Mouse (Mus musculus) B cell, adult (primary cell): ENCODE measurements around the gene Zfp871. TPM values are rescaled to one million over a fixed set of nuclear protein-coding genes. Genes with fewer than 3 reads are reported as not detected.

ENCODE experiments used
- total RNA-seq: library from RNA; stranded (reverse); gene quantifications from 4 replicates; pipeline ENCODE4 v1.2.4, GENCODE M21; 2023; ENCODE audit not compliant: inconsistent age

Zfp871 gene
- total RNA-seq, result 78.3 to 89.6 TPM (median 79.2 TPM) in 4 replicates

GRCm38 (mm10) chr17:32788094-32788559, at the start of gene Zfp871:
Gene Zfp871 (minus strand): TSS chr17:32788287.

GRCm38 (mm10) chr17:32829540-32830417, 41.7 kb upstream of the Zfp871 start, which contains the start of gene Zfp799:
Gene Zfp799 (minus strand): TSS chr17:32830261.

GRCm38 (mm10) chr17:32809544-32810374, 21.7 kb upstream of the Zfp871 start, which contains the start of gene Zfp811:
Gene Zfp811 (minus strand): TSS chr17:32809931.

Other genes with a start within 250 kb of the Zfp871 start
- gene Cyp4f37, start 167.0 kb downstream of the Zfp871 start, total RNA-seq, result not detected in 4 replicates
- not detected in 4 replicates for gene Cyp4f40, start 129.4 kb downstream of the Zfp871 start, total RNA-seq
- gene Cyp4f15, start 102.7 kb downstream of the Zfp871 start, total RNA-seq, result not detected in 4 replicates
- gene Zfp811, start 21.6 kb upstream of the Zfp871 start, total RNA-seq, result 0.18 to 0.51 TPM (median 0.42 TPM) in 4 replicates
- gene Zfp799, start 42.0 kb upstream of the Zfp871 start, total RNA-seq, result 6.5 to 9.4 TPM (median 8.2 TPM) in 4 replicates
- gene Zfp870, start 103.4 kb upstream of the Zfp871 start, total RNA-seq, result 7.0 to 11.8 TPM (median 10.3 TPM) in 4 replicates
- gene Cyp4f14, start 129.1 kb upstream of the Zfp871 start, total RNA-seq, result not detected in 4 replicates
- gene Cyp4f13, start 159.1 kb upstream of the Zfp871 start, total RNA-seq, result 83.0 to 86.6 TPM (median 84.1 TPM) in 4 replicates
- gene Zfp472, start 177.5 kb upstream of the Zfp871 start, total RNA-seq, result 15.7 to 21.4 TPM (median 20.5 TPM) in 4 replicates
- gene Zfp952, start 204.8 kb upstream of the Zfp871 start, total RNA-seq, result 12.2 to 15.7 TPM (median 14.1 TPM) in 4 replicates
- 3.5 to 5.2 TPM (median 4.0 TPM) in 4 replicates for gene Zfp763, start 245.1 kb upstream of the Zfp871 start, total RNA-seq